Comparison of ENCODE assay signal across 22 mouse cellular contexts in the genomic region with DNA sequence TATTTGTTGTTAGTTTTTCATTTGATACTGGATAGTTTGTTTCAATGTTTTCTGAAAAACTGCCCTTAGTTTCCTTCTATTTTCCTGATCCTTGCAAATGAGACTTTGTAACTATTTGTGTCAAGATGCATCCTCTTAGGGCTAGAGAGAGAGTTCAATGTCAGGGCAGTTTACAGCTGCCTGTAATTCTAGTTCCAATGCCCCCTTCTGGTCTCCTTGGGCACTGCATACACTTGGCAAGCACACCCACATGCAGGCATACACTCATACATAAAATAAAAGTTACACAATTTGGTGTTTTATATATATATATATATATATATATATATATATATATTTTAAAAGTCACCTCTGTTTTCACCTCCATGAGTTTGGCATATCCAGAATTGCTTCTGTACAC. TPM values are rescaled to one million over a fixed set of nuclear protein-coding genes. Genes with fewer than 3 reads are reported as not detected.
DNase-seq lines count a peak whose midpoint lies in the region; ATAC-seq and TF ChIP-seq lines count a peak whose summit lies in the region.
"Had no signal": no experiment of that assay in that cellular context is flagged by ENCODE, and none has a peak within 500 bp of the region (broad histone marks: within the 10 kb centered on the region; RNA-seq: fewer than 3 reads in every experiment).

No protein-coding gene starts in this region.

- ATAC-seq in intestine, postnatal 0 days, result no peak
- no peak for ATAC-seq in intestine, embryonic 16.5 days
- no peak for ATAC-seq in forebrain, embryonic 14.5 days
- ATAC-seq: inflammation-experienced regulatory T-cells, adult 6 months had no signal

- no peak overlapping the region for H3K9ac ChIP-seq in intestine, postnatal 0 days (ENCODE audit: low read depth, low read length)
- H3K9ac ChIP-seq in intestine, embryonic 16.5 days (ENCODE audit: low read depth, low read length), result no peak overlapping the region
- H3K9ac ChIP-seq in forebrain, embryonic 14.5 days (ENCODE audit: low read length), result no peak overlapping the region
- H3K9ac ChIP-seq: embryonic facial prominence, embryonic 15.5 days; forebrain, embryonic 12.5 days; liver, embryonic 15.5 days; midbrain, embryonic 12.5 days had no signal

- no peak overlapping the region for H3K27ac ChIP-seq in intestine, postnatal 0 days (ENCODE audit: low read depth, low read length)
- H3K27ac ChIP-seq in intestine, embryonic 16.5 days (ENCODE audit: low read length), result no peak overlapping the region
- H3K27ac ChIP-seq in forebrain, embryonic 14.5 days (ENCODE audit: low read depth, low read length), result no peak overlapping the region
- H3K27ac ChIP-seq: embryonic facial prominence, embryonic 15.5 days; forebrain, embryonic 12.5 days; liver, embryonic 15.5 days; midbrain, embryonic 12.5 days had no signal

- 0 out of 2 replicates have a peak, but pooled peaks have one; percentile 21 for TF ChIP-seq CTCF in intestine, postnatal 0 days (IDR thresholded peaks at IDR 0.05; ENCODE audit: low read depth)

- DNase-seq in 3T3-L1 (ENCODE audit: low read depth, low spot score) (peak; percentile 49), A20 (ENCODE audit: low read depth, low spot score) (peak; percentile 40)
- peak; percentile 18 for DNase-seq in T-cell, adult 2 months (ENCODE audit: low spot score)
- DNase-seq in spleen, postnatal 36 days (ENCODE audit: low spot score in 2 of 2), result no peak
- DNase-seq in forebrain, embryonic 14.5 days (ENCODE audit: low spot score), result no peak
- DNase-seq in layer of hippocampus, adult 8-10 months (ENCODE audit: low spot score in 2 of 2), result no peak
- DNase-seq: cerebellum, adult 8-10 months; kidney, postnatal 10 days; lung, postnatal 4 days; thymus, postnatal 36 days had no signal

- H3K4me2 ChIP-seq in intestine, postnatal 0 days (replicated peaks; ENCODE audit: low read depth), result no peak overlapping the region
- H3K4me2 ChIP-seq in intestine, embryonic 16.5 days (ENCODE audit: low read depth, low read length), result no peak overlapping the region
- H3K4me2 ChIP-seq in forebrain, embryonic 14.5 days (ENCODE audit: low read length), result no peak overlapping the region
- H3K4me2 ChIP-seq: embryonic facial prominence, embryonic 15.5 days; forebrain, embryonic 12.5 days; liver, embryonic 15.5 days; midbrain, embryonic 12.5 days had no signal

- H3K9me3 ChIP-seq in intestine, postnatal 0 days (ENCODE audit: control insufficient read depth), result no peaks in the 10 kb centered on the region
- H3K9me3 ChIP-seq in intestine, embryonic 16.5 days (ENCODE audit: control insufficient read depth, low read length), result no peaks in the 10 kb centered on the region
- no peaks in the 10 kb centered on the region for H3K9me3 ChIP-seq in forebrain, embryonic 14.5 days (replicated peaks; ENCODE audit: control insufficient read depth, low read length)
- H3K9me3 ChIP-seq: embryonic facial prominence, embryonic 15.5 days; forebrain, embryonic 12.5 days; liver, embryonic 15.5 days; midbrain, embryonic 12.5 days had no signal

- H3K36me3 ChIP-seq in intestine, postnatal 0 days (ENCODE audit: control insufficient read depth, insufficient read depth), result no peaks in the 10 kb centered on the region
- H3K36me3 ChIP-seq in intestine, embryonic 16.5 days (ENCODE audit: control insufficient read depth, insufficient read depth, low read length), result no peaks in the 10 kb centered on the region
- no peaks in the 10 kb centered on the region for H3K36me3 ChIP-seq in forebrain, embryonic 14.5 days (ENCODE audit: control insufficient read depth, insufficient read depth, low read length)
- H3K36me3 ChIP-seq: embryonic facial prominence, embryonic 15.5 days; forebrain, embryonic 12.5 days; liver, embryonic 15.5 days; midbrain, embryonic 12.5 days had no signal

- H3K4me1 ChIP-seq in intestine, postnatal 0 days (replicated peaks; ENCODE audit: control insufficient read depth, insufficient read depth, low read length), result 0 out of 2 replicates have a peak, but pooled peaks cover 5% of the 10 kb centered on the region
- no peaks in the 10 kb centered on the region for H3K4me1 ChIP-seq in intestine, embryonic 16.5 days (ENCODE audit: control insufficient read depth, insufficient read depth, low read length)
- H3K4me1 ChIP-seq in forebrain, embryonic 14.5 days (ENCODE audit: control insufficient read depth, insufficient read depth, low read length), result peaks cover 3% of the 10 kb centered on the region; the same call in 1 of the 2 replicates

- no peak overlapping the region for H3K4me3 ChIP-seq in intestine, postnatal 0 days (ENCODE audit: low read depth, low read length)
- H3K4me3 ChIP-seq in intestine, embryonic 16.5 days (ENCODE audit: low read length), result no peak overlapping the region
- H3K4me3 ChIP-seq in forebrain, embryonic 14.5 days (ENCODE audit: low read depth, low read length), result no peak overlapping the region
- H3K4me3 ChIP-seq: embryonic facial prominence, embryonic 15.5 days; forebrain, embryonic 12.5 days; liver, embryonic 15.5 days; midbrain, embryonic 12.5 days; myocyte had no signal

- no peaks in the 10 kb centered on the region for H3K27me3 ChIP-seq in intestine, postnatal 0 days (replicated peaks; ENCODE audit: control insufficient read depth, insufficient read depth, low read length)
- no peaks in the 10 kb centered on the region for H3K27me3 ChIP-seq in intestine, embryonic 16.5 days (replicated peaks; ENCODE audit: control insufficient read depth, insufficient read depth, low read length)
- no peaks in the 10 kb centered on the region for H3K27me3 ChIP-seq in forebrain, embryonic 14.5 days (replicated peaks; ENCODE audit: control insufficient read depth, insufficient read depth, low read length)
- H3K27me3 ChIP-seq: embryonic facial prominence, embryonic 15.5 days; forebrain, embryonic 12.5 days; midbrain, embryonic 12.5 days had no signal

RNA-seq across cellular contexts. Expression of a gene that starts 4.2 kb away (rescaled TPM):
- 151 TPM in 2 replicates for polyA plus RNA-seq in intestine, postnatal 0 days (2015; fragmentation: Nextera tagmentation; extraction: Ambion mirVana)
- 238 and 263 TPM in 2 replicates for polyA plus RNA-seq in intestine, embryonic 16.5 days (2015; fragmentation: Nextera tagmentation; extraction: Ambion mirVana)
- polyA plus RNA-seq in forebrain, embryonic 14.5 days (2014; fragmentation: Nextera tagmentation; extraction: Ambion mirVana), result 165 and 172 TPM in 2 replicates
- total RNA-seq in layer of hippocampus, adult 8-10 months (2022), result 100 to 1,000 TPM; 115 to 134 (median 125) TPM

RNA-seq across cellular contexts. Expression of a gene that starts 14.8 kb away (rescaled TPM):
- polyA plus RNA-seq in intestine, postnatal 0 days (2015; fragmentation: Nextera tagmentation; extraction: Ambion mirVana), result 0.09 TPM in 1 of 2 replicates, not detected in the other
- 0.31 and 0.39 TPM in 2 replicates for polyA plus RNA-seq in intestine, embryonic 16.5 days (2015; fragmentation: Nextera tagmentation; extraction: Ambion mirVana)
- polyA plus RNA-seq in forebrain, embryonic 14.5 days (2014; fragmentation: Nextera tagmentation; extraction: Ambion mirVana), result 0.14 TPM in 1 of 2 replicates, not detected in the other
- under 1 TPM in 1 of 4 experiments, not detected in 3; 0.52 TPM for total RNA-seq in layer of hippocampus, adult 8-10 months (2022)
- total RNA-seq: adrenal gland, adult 18-20 months; granulocyte monocyte progenitor cell, adult 5-6 weeks; heart, postnatal 10 days; left cerebral cortex, postnatal 36 days had no signal
- polyA plus RNA-seq: forebrain, embryonic 12.5 days; inflammation-experienced regulatory T-cells, adult 6 months; liver, embryonic 15.5 days; midbrain, embryonic 12.5 days; myocyte had no signal

RNA-seq across cellular contexts. Expression of a gene that starts 25.8 kb away (rescaled TPM):
- polyA plus RNA-seq in intestine, postnatal 0 days (2015; fragmentation: Nextera tagmentation; extraction: Ambion mirVana), result 0.09 and 0.55 TPM in 2 replicates
- polyA plus RNA-seq in intestine, embryonic 16.5 days (2015; fragmentation: Nextera tagmentation; extraction: Ambion mirVana), result 12.2 and 12.5 TPM in 2 replicates
- 5.6 and 6.1 TPM in 2 replicates for polyA plus RNA-seq in forebrain, embryonic 14.5 days (2014; fragmentation: Nextera tagmentation; extraction: Ambion mirVana)
- 10 to 100 TPM; 39.6 to 74.8 (median 49.2) TPM for total RNA-seq in layer of hippocampus, adult 8-10 months (2022)

Comparison
In these comparisons a context has a peak if more than half of its experiments do, and no peak if none do; other contexts are left out.
1. DNase-seq: peak in 3T3-L1 (single experiment), A20 (single experiment) and T-cell, adult 2 months (single experiment); none in spleen, postnatal 36 days (0 of 2), forebrain, embryonic 14.5 days (single experiment) and layer of hippocampus, adult 8-10 months (0 of 2).